Mouse (Mus musculus) small intestine, adult 2 months (tissue): ENCODE measurements around the gene Atpif1.

ENCODE experiments used
- CTCF ChIP-seq: fragments of 200-500 bp; IDR thresholded peaks from 2 replicates; pipeline ENCODE4 v1.5.1; 2012; ENCODE audit warnings: low read depth, mild to moderate bottlenecking, control low read depth, inconsistent platforms, low read length, moderate library complexity, mixed read lengths; ENCODE audit not compliant: insufficient replicate concordance, insufficient read length; ENCODE audit errors: extremely low read depth
- POLR2A ChIP-seq: fragments of 200-500 bp; IDR thresholded peaks from 2 replicates; pipeline ENCODE4 v1.6.1; 2012; ENCODE audit warnings: low read depth, mild to moderate bottlenecking, control low read depth, inconsistent platforms, low read length, moderate library complexity

- TF ChIP-seq CTCF (no peak), POLR2A (no peak)
Measured at GRCm38 (mm10) chr4:132567361-132567779, 33.9 kb upstream of the Atpif1 start.
